Mouse (Mus musculus) layer of hippocampus, adult 2 months (tissue): ENCODE results near the gene Lrig1. TPM values are rescaled to one million over a fixed set of nuclear protein-coding genes. Genes with fewer than 3 reads are reported as not detected.

Source experiments
- DNase-seq, 2 experiments: peaks; one replicate each; pipeline ENCODE4 v3.0.0; 2022; ENCODE audit warnings: low spot score in 2 of 2
- H3K27ac ChIP-seq: fragments of 200-600 bp; 2 replicates; pipeline ENCODE4 v1.8.1; 2022
- H3K4me3 ChIP-seq: fragments of 200-600 bp; 2 replicates; pipeline ENCODE4 v1.8.1; 2022; ENCODE audit warnings: mild to moderate bottlenecking
- CTCF ChIP-seq: fragments of 200-600 bp; conservative IDR thresholded peaks from 2 replicates; pipeline ENCODE4 v1.8.1; 2022; ENCODE audit warnings: antibody characterized with exemption, mild to moderate bottlenecking, moderate library complexity
- total RNA-seq, 2 experiments: library from RNA; stranded (reverse); gene quantifications; 2 replicates each; pipeline ENCODE4 v1.2.3; 2021

The Lrig1 gene
- total RNA-seq, 2 experiments from 2014 or later: 26.2 to 27.4 TPM

DNA sequence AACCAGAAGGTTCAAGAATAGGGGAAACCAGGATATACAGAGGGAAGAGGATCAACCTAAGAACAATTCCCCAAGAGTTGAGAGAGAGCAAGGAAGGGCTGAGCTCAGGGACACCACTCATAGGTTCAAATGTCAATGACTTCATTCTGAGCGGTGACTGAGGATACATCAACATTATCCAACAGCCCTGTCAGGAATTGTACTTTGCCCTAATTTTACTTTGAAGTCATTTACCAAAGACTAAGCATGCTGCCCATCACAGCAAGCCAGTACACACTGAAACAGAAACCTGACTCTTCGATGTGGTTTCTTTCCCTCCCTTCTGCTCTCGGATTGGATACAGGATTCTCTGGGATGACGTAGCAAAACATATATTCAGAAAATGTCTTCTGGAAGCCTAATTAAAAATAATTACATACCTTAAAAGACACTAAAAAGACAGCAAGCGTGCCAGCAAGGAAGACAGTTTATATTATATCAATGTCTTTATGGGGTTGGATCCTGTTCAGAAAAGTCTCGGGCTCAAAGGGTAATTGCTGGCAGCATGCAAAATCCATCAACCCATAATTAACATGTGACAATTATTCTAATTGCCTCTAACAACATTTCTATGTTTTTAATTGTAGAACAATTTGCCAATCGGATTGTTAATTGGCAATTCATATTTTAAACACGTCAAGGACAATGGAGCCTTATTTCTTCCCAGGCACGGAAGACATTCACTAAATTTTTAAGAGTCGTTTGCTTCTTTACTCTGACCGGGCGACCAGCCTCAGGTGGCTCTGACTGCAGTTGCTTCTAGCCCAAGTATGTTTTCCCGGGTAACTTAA lies 15.1 kb upstream of the Lrig1 start:
- Histone ChIP-seq H3K4me3 (no peak overlapping the region), H3K27ac (no peak overlapping the region)
- no peak for TF ChIP-seq CTCF
- no peak for DNase-seq

- TF ChIP-seq CTCF: no peak
- H3K27ac ChIP-seq: no peak overlapping the region
- no peak overlapping the region for H3K4me3 ChIP-seq
Measured at GRCm38 (mm10) chr6:94709832-94710231, 9.9 kb upstream of the Lrig1 start.

DNA sequence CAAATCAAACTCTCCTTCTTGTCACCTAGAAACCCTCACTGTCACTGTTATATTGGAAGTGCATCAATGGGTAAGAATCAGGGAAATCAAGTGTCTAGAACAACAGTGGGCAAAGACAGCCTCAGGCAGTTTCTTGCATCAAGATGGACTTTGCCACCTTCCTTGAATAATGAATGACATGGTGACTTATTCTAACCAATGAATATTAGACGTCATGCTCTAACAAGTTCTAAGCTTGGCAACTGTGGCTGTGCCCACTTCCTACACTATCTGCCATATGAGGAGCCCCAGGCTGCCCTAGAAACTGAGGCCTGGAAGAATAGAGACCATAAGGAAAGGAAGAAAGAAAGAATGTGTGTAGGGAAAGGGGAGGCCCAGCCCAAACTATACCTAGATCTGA lies 9.2 kb upstream of the Lrig1 start:
- no peak for DNase-seq
- TF ChIP-seq CTCF: no peak
- no peak overlapping the region for H3K4me3 ChIP-seq

More at GRCm38 (mm10) chr6:94709832-94710231, 9.9 kb upstream of the Lrig1 start:
- no peak for DNase-seq

GRCm38 (mm10) chr6:94707254-94707653 lies 7.3 kb upstream of the Lrig1 start:
- Histone ChIP-seq H3K4me3 (no peak overlapping the region), H3K27ac (no peak overlapping the region)
- TF ChIP-seq CTCF: no peak
- no peak for DNase-seq

More for the DNA sequence above, 9.2 kb upstream of the Lrig1 start:
- H3K27ac ChIP-seq: no peak overlapping the region

GRCm38 (mm10) chr6:94705931-94706330 lies 6.0 kb upstream of the Lrig1 start:
- Histone ChIP-seq H3K27ac (no peak overlapping the region), H3K4me3 (no peak overlapping the region)
- no peak for TF ChIP-seq CTCF
- DNase-seq: no peak

- Histone ChIP-seq H3K4me3 (no peak overlapping the region), H3K27ac (no peak overlapping the region)
- TF ChIP-seq CTCF: no peak
- DNase-seq: no peak
Measured at GRCm38 (mm10) chr6:94702993-94703392, 3.0 kb upstream of the Lrig1 start.

DNA sequence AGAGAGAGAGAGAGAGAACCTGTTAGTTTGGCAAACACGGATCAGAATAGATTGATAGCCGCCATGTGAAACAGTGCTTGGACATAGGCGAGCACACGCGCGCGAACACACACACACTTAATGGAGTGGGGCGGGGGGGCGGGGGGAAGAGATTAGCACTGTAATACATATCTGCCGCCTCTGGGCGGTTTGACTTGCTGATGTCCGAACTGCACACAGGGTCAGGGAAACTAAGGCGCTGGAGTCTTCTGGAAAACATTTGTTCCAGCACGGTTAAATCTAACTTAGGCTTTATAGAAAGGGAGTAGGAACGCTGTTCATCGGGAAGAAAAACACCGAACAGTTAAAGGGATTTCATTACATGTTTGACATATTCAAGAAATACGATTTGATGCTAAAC lies 1.1 kb upstream of the Lrig1 start:
- H3K27ac ChIP-seq: no peak overlapping the region
- no peak for DNase-seq
- peak overlapping the region; percentile 87; the same call in 1 of the 2 replicates for H3K4me3 ChIP-seq
- peak; percentile 61 for TF ChIP-seq CTCF

DNA sequence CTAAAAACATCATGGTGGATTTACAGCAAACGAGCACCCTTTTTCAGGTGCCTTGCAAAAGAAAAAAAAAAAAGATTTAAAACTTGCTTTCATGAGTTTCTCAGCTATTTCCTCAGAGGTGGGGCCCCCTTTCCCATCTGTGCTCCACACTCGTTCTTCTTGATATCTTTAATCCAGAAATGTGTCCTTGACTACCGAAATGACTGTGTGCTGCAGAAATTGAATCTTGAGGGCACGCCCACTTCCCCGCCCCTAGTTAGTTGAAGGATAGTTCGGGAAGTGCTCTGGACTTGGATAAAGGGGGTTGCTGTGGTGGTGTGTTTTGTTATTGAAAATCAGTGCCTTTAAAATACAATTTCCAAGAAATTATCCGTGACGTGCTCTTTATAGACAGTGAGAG lies 654 bp upstream of the Lrig1 start:
- no peak for DNase-seq
- no peak overlapping the region for H3K27ac ChIP-seq
- TF ChIP-seq CTCF: no peak
- H3K4me3 ChIP-seq: peak overlapping the region; percentile 87

DNA sequence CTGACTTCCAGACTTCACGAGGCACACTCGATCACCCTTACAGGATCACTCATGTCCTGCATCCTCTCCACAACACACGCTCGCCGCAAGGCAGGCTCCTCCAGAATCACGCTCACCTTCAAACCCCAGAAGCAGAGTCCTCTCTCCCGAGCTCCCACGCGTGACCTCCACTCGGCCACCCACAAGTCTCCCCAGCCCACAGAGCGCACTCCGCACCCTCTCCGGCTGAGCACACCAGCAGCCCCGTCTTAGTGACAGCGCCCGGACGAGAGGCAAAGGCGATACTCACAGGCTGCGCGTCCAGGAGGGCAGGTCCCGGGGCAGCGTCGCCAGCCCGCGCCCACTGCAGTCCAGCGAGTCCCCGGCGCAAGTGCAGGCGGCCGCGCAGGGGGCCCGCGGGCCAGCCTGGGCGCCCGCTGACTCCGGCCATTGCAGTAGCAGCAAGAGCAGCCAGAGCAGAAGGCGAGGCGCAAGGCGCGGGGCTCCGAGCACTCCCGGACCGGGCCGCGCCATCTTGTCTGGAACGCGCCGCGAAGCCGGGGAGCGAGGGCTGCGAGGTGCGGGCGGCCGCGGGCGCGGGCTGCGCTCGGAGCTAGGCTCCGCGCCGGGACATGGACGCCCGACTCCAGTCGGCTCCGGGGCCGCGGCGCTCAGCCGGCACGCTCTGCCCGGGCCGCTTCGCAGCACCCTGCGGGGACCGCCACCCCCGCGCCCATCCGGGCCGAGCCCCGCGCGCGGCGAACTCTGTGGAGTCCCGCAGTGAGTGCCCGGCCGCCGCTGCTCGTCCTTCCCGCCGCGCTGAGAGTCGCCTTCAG lies 578 bp downstream of the Lrig1 start:
- TF ChIP-seq CTCF: no peak
- H3K4me3 ChIP-seq: peak overlapping the region; percentile 87
- H3K27ac ChIP-seq: peak overlapping the region; percentile 84
- DNase-seq: peak in 1 of 2 experiments; percentile 23

GRCm38 (mm10) chr6:94698509-94699172 lies 1.3 kb downstream of the Lrig1 start:
- no peak for TF ChIP-seq CTCF
- Histone ChIP-seq H3K4me3 (peak overlapping the region; percentile 87), H3K27ac (peak overlapping the region; percentile 84)
- no peak for DNase-seq

GRCm38 (mm10) chr6:94697423-94697822 lies 2.5 kb downstream of the Lrig1 start:
- Histone ChIP-seq H3K4me3 (peak overlapping the region; percentile 87), H3K27ac (peak overlapping the region; percentile 84; the same call in 1 of the 2 replicates)
- DNase-seq: no peak
- no peak for TF ChIP-seq CTCF

- H3K27ac ChIP-seq: peak overlapping the region; percentile 48; the same call in 1 of the 2 replicates
- peak overlapping the region; percentile 0; the same call in 1 of the 2 replicates for H3K4me3 ChIP-seq
- no peak for DNase-seq
- no peak for TF ChIP-seq CTCF
Measured at GRCm38 (mm10) chr6:94696182-94697080, 3.5 kb downstream of the Lrig1 start.
